Mouse (Mus musculus) cerebellum, postnatal 4 days (tissue): Measurements from ENCODE around the gene Prss35.
A peak's percentile ranks its signal among the peaks of the same experiment; 100 is the strongest.

Source experiments
- DNase-seq, 2 experiments: peaks; one replicate each; pipeline ENCODE4 v3.0.0; 2022; ENCODE audit warnings: low spot score in 2 of 2, mixed read lengths in 1 of 2

Prss35 gene

GRCm38 (mm10) chr9:86742959-86743911 lies at the start of gene Prss35:
Prss35 (plus strand) TSS chr9:86743649.
- peak in 1 of 2 experiments; percentile 26 for DNase-seq

GRCm38 (mm10) chr9:86693935-86694334 lies 49.5 kb upstream of the Prss35 start:
- no peak for DNase-seq

- DNase-seq, result no peak
Observed at GRCm38 (mm10) chr9:86694644-86695043, 48.8 kb upstream of the Prss35 start.

GRCm38 (mm10) chr9:86695199-86695817 lies 48.1 kb upstream of the Prss35 start:
- peak in 1 of 2 experiments; percentile 39 for DNase-seq

- DNase-seq, result peak in 1 of 2 experiments; percentile 43
Observed at GRCm38 (mm10) chr9:86695818-86696261, 47.6 kb upstream of the Prss35 start, which contains the start of gene Me1. Me1 (minus strand) TSS chr9:86695953.

- no peak for DNase-seq
Observed at GRCm38 (mm10) chr9:86701264-86701663, 42.2 kb upstream of the Prss35 start.

GRCm38 (mm10) chr9:86701844-86702243 lies 41.6 kb upstream of the Prss35 start:
- no peak for DNase-seq

- no peak for DNase-seq
Observed at GRCm38 (mm10) chr9:86707431-86707830, 36.0 kb upstream of the Prss35 start.

GRCm38 (mm10) chr9:86708921-86709320 lies 34.5 kb upstream of the Prss35 start:
- DNase-seq, result no peak

- no peak for DNase-seq
Observed at GRCm38 (mm10) chr9:86710091-86710634, 33.3 kb upstream of the Prss35 start.

GRCm38 (mm10) chr9:86712648-86713047 lies 30.8 kb upstream of the Prss35 start:
- no peak for DNase-seq

- DNase-seq, result no peak
Observed at GRCm38 (mm10) chr9:86714089-86714488, 29.4 kb upstream of the Prss35 start.

- no peak for DNase-seq
Observed at GRCm38 (mm10) chr9:86716540-86716939, 26.9 kb upstream of the Prss35 start.

- no peak for DNase-seq
Observed at GRCm38 (mm10) chr9:86717119-86717518, 26.3 kb upstream of the Prss35 start.

GRCm38 (mm10) chr9:86720227-86720626 lies 23.2 kb upstream of the Prss35 start:
- DNase-seq, result no peak

GRCm38 (mm10) chr9:86720794-86721193 lies 22.7 kb upstream of the Prss35 start:
- no peak for DNase-seq

- DNase-seq, result no peak
Observed at GRCm38 (mm10) chr9:86725066-86725465, 18.4 kb upstream of the Prss35 start.

GRCm38 (mm10) chr9:86725604-86726380 lies 17.7 kb upstream of the Prss35 start:
- no peak for DNase-seq

- no peak for DNase-seq
Observed at GRCm38 (mm10) chr9:86726381-86726720, 17.1 kb upstream of the Prss35 start.

- DNase-seq, result no peak
Observed at GRCm38 (mm10) chr9:86728214-86728814, 15.1 kb upstream of the Prss35 start.

GRCm38 (mm10) chr9:86729084-86729483 lies 14.4 kb upstream of the Prss35 start:
- DNase-seq, result no peak
